In the genomic region with DNA sequence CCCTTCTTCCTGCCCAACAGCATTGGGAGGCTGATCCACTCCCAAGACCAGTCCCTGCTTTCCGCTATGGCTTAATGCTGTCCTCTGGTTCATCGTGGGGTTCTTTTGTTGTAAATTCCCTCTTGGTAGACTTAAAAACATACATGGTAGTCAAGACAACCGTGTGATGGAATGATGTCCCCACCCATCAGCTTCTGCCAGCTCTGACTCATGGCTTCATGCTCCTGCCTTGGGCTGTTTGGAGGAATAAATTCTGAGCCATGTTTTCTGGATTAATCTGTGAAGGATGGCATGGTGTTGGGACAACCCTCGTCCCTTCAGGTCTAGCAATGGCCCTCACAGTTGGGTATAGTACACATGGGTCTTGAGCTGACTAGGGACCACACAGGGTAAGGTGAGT, we compare ENCODE assay signal across 20 mouse cellular contexts. TPM values are rescaled to one million over a fixed set of nuclear protein-coding genes. Genes with fewer than 3 reads are reported as not detected.
DNase-seq lines count a peak whose midpoint lies in the region; ATAC-seq lines count a peak whose summit lies in the region.
"Had no signal": no experiment of that assay in that cellular context is flagged by ENCODE, and none has a peak within 500 bp of the region (broad histone marks: within the 10 kb centered on the region; RNA-seq: fewer than 3 reads in every experiment).

No protein-coding gene starts in this region.

- H3K4me2 ChIP-seq in heart, embryonic 12.5 days, result no peak overlapping the region
- H3K4me2 ChIP-seq: limb, embryonic 12.5 days; liver, embryonic 15.5 days; midbrain, embryonic 15.5 days had no signal

- peaks cover 66% of the 10 kb centered on the region for H3K36me3 ChIP-seq in heart, embryonic 12.5 days
- H3K36me3 ChIP-seq: liver, embryonic 15.5 days; midbrain, embryonic 15.5 days had no signal

- DNase-seq in heart, adult 18-20 months, result peak; percentile 29 to 34
- DNase-seq in urinary bladder, adult 18-20 months (ENCODE audit: low spot score in 2 of 2), result peak; percentile 5 to 34
- DNase-seq in urinary bladder, postnatal 4 days (ENCODE audit: low spot score in 2 of 2), result no peak
- DNase-seq in gastrocnemius, postnatal 14 days, result peak; percentile 20
- DNase-seq in kidney, postnatal 14 days, result no peak
- no peak for DNase-seq in spleen, adult 18-20 months
- DNase-seq: adrenal gland, postnatal 36 days; embryo, embryonic 11 days; forebrain, postnatal 0 days; right cerebral cortex, adult 18-20 months; thymus, postnatal 14 days had no signal

- WGBS in heart, embryonic 12.5 days, result 82% methylated on average over 4 of the region's 4 CpGs

- no peak overlapping the region for H3K4me3 ChIP-seq in heart, embryonic 12.5 days
- H3K4me3 ChIP-seq: heart, adult 2 months; left cerebral cortex, adult 2 months; limb, embryonic 12.5 days; liver, embryonic 15.5 days; midbrain, embryonic 15.5 days had no signal

- intact Hi-C loops in gastrocnemius, postnatal 14 days (cut with DNase I; ENCODE audit: low total_unique reads), result no loop called here

- no peak overlapping the region for H3K27ac ChIP-seq in heart, embryonic 12.5 days (ENCODE audit: poor library complexity, severe bottlenecking)
- H3K27ac ChIP-seq: heart, adult 2 months; left cerebral cortex, adult 2 months; limb, embryonic 12.5 days; liver, embryonic 15.5 days; midbrain, embryonic 15.5 days; stomach, postnatal 0 days had no signal

- no peak for ATAC-seq in heart, embryonic 12.5 days (ENCODE audit: insufficient number of reproducible peaks, low FRiP score)
- ATAC-seq: CD4-positive, CD25-positive, alpha-beta regulatory T cell, adult 4 months; forebrain, postnatal 0 days; midbrain, embryonic 15.5 days had no signal

- H3K27me3 ChIP-seq in heart, embryonic 12.5 days (replicated peaks), result no peaks in the 10 kb centered on the region
- H3K27me3 ChIP-seq: limb, embryonic 12.5 days; liver, embryonic 15.5 days; midbrain, embryonic 15.5 days had no signal

- H3K9ac ChIP-seq in heart, embryonic 12.5 days, result no peak overlapping the region
- H3K9ac ChIP-seq: forebrain, postnatal 0 days; limb, embryonic 12.5 days; liver, embryonic 15.5 days; midbrain, embryonic 15.5 days had no signal

- H3K9me3 ChIP-seq in heart, embryonic 12.5 days (replicated peaks), result no peaks in the 10 kb centered on the region
- H3K9me3 ChIP-seq: limb, embryonic 12.5 days; liver, embryonic 15.5 days; midbrain, embryonic 15.5 days had no signal

- peaks cover 7% of the 10 kb centered on the region; the same call in 1 of the 2 replicates for H3K4me1 ChIP-seq in heart, embryonic 12.5 days (replicated peaks)
- H3K4me1 ChIP-seq: limb, embryonic 12.5 days; liver, embryonic 15.5 days; midbrain, embryonic 15.5 days had no signal

RNA-seq across cellular contexts. Expression of gene Evc2, which starts 42.3 kb away (rescaled TPM):
- total RNA-seq in heart, adult 18-20 months (2021), result 1 to 10 TPM; 4.9 to 7.9 TPM
- polyA plus RNA-seq in heart, embryonic 12.5 days (2016; fragmentation: Nextera tagmentation; extraction: Ambion mirVana), result 11.6 and 12.2 TPM in 2 replicates
- total RNA-seq in gastrocnemius, postnatal 14 days (2021), result 1 to 10 TPM; 6.9 to 7.2 TPM
- total RNA-seq: MEL had no signal
- polyA plus RNA-seq: CD4-positive, CD25-positive, alpha-beta regulatory T cell, adult 4 months had no signal

RNA-seq across cellular contexts. Expression of gene Evc, which starts 43.9 kb away (rescaled TPM):
- total RNA-seq in heart, adult 18-20 months (2021), result 1 to 10 TPM; 5.1 to 6.0 TPM
- polyA plus RNA-seq in heart, embryonic 12.5 days (2016; fragmentation: Nextera tagmentation; extraction: Ambion mirVana), result 6.4 and 7.9 TPM in 2 replicates
- 10 to 100 TPM; 18.9 to 21.4 TPM for total RNA-seq in gastrocnemius, postnatal 14 days (2021)
- total RNA-seq: MEL had no signal
- polyA plus RNA-seq: CD4-positive, CD25-positive, alpha-beta regulatory T cell, adult 4 months had no signal

Comparison
In these comparisons a context has a peak if more than half of its experiments do, and no peak if none do; other contexts are left out.
1. DNase-seq: peak in heart, adult 18-20 months (2 of 2), urinary bladder, adult 18-20 months (2 of 2) and gastrocnemius, postnatal 14 days (single experiment); none in urinary bladder, postnatal 4 days (0 of 2), kidney, postnatal 14 days (single experiment) and spleen, adult 18-20 months (0 of 2).